Mouse (Mus musculus) liver, embryonic 14.5 days (tissue): ENCODE measurements around the gene Gphb5. TPM values are rescaled to one million over a fixed set of nuclear protein-coding genes. Genes with fewer than 3 reads are reported as not detected.

Experiments
- ATAC-seq: fragments of 200-750 bp; cut with Nextera tagmentation; 2 replicates; pipeline ENCODE4 v1.8.0; 2017; ENCODE audit warnings: moderate number of reproducible peaks, mild to moderate bottlenecking, moderate library complexity; ENCODE audit not compliant: insufficient read depth
- DNase-seq, 3 experiments: peaks; one replicate each; pipeline ENCODE4 v3.0.0-alpha.2; 2012 to 2013; ENCODE audit warnings: low read depth in 3 of 3, low spot score in 3 of 3
- H3K27ac ChIP-seq: fragments of 300-500 bp; sonication (generic); 2 replicates; pipeline ENCODE4 v1.5.1; 2014; ENCODE audit warnings: moderate library complexity, mild to moderate bottlenecking, control low read depth, inconsistent platforms
- H3K27me3 ChIP-seq: fragments of 300-500 bp; sonication (generic); 2 replicates; pipeline ENCODE4 v1.6.1; 2014; ENCODE audit warnings: mild to moderate bottlenecking, low read length, moderate library complexity; ENCODE audit not compliant: control insufficient read depth, insufficient read depth
- H3K36me3 ChIP-seq: fragments of 300-500 bp; sonication (generic); replicated peaks from 2 replicates; pipeline ENCODE4 v1.6.1; 2014; ENCODE audit warnings: low read depth; ENCODE audit not compliant: control insufficient read depth, insufficient read depth
- H3K4me1 ChIP-seq, 2 experiments: fragments of 200-500 bp in 1 of 2; fragments of 300-500 bp in 1 of 2; sonication (generic) in 1 of 2; replicated peaks; 2 replicates each; pipeline ENCODE4 v1.6.1; 2012 to 2014; ENCODE audit warnings: antibody characterized with exemption in 1 of 2, inconsistent platforms in 1 of 2, low read length in 1 of 2; ENCODE audit not compliant: control insufficient read depth in 2 of 2, insufficient read depth in 2 of 2
- H3K4me2 ChIP-seq: fragments of 300-500 bp; sonication (generic); 2 replicates; pipeline ENCODE4 v1.6.1; 2014; ENCODE audit warnings: low read depth, mild to moderate bottlenecking, control low read depth, moderate library complexity
- H3K4me3 ChIP-seq, 2 experiments: fragments of 200-500 bp in 1 of 2; fragments of 300-500 bp in 1 of 2; sonication (generic) in 1 of 2; 2 replicates each; pipeline ENCODE4 v1.5.1; 2012 to 2014; ENCODE audit warnings: low read depth in 2 of 2, low read length in 2 of 2, mild to moderate bottlenecking in 2 of 2, control low read depth in 1 of 2, inconsistent platforms in 1 of 2, moderate library complexity in 1 of 2; ENCODE audit not compliant: insufficient read depth in 1 of 2
- H3K9ac ChIP-seq: fragments of 300-500 bp; sonication (generic); replicated peaks from 2 replicates; pipeline ENCODE4 v1.6.1; 2014; ENCODE audit warnings: mild to moderate bottlenecking, control low read depth, moderate library complexity
- H3K9me3 ChIP-seq: fragments of 300-500 bp; sonication (generic); 2 replicates; pipeline ENCODE4 v1.6.1; 2016; ENCODE audit warnings: low read length, mixed read lengths; ENCODE audit not compliant: control insufficient read depth
- CTCF ChIP-seq: IDR thresholded peaks from 2 replicates; pipeline ENCODE4 v1.5.1; 2016; ENCODE audit warnings: antibody characterized with exemption, low read depth, control low read depth
- EP300 ChIP-seq: IDR thresholded peaks from 2 replicates; pipeline ENCODE4 v1.6.1; 2016; ENCODE audit warnings: antibody characterized with exemption, low read depth
- WGBS: fragments of 180-500 bp; shearing (Covaris S2); extraction: QIAGEN DNeasy Blood & Tissue Kit; methylation state at CpG from one replicate; pipeline ENCODE4 v1.1.7; 2014; ENCODE audit not compliant: insufficient replicate concordance; 5-methylcytosine and 5-hydroxymethylcytosine counted together
- polyA plus RNA-seq, 2 experiments: library from polyadenylated mRNA; depleted of rRNA in 1 of 2; stranded (reverse) in 1 of 2; unstranded in 1 of 2; fragments of >200 nt; fragmentation: Nextera tagmentation in 1 of 2; extraction: Ambion mirVana in 1 of 2; gene quantifications; 2 replicates each; pipeline versions ENCODE4 v1.2.1 to v1.2.3; 2012 to 2014

Gphb5 gene
- polyA plus RNA-seq, 2 experiments = not detected

GRCm38 (mm10) chr12:75453441-75453840 is 36.9 kb upstream of the Gphb5 start:
- H3K27me3 ChIP-seq = no peaks in the 10 kb centered on the region
- WGBS = 85% methylated on average over 6 of the region's 6 CpGs
- TF ChIP-seq EP300 (no peak), CTCF (no peak)
- H3K9ac ChIP-seq = no peak overlapping the region
- H3K36me3 ChIP-seq = peaks cover 8% of the 10 kb centered on the region
- no peak overlapping the region for H3K4me2 ChIP-seq
- no peaks in the 10 kb centered on the region for H3K9me3 ChIP-seq
- no peak overlapping the region for H3K27ac ChIP-seq
- no peak for DNase-seq
- no peak for ATAC-seq
- no peaks in the 10 kb centered on the region for H3K4me1 ChIP-seq
- H3K4me3 ChIP-seq = no peak overlapping the region

DNA sequence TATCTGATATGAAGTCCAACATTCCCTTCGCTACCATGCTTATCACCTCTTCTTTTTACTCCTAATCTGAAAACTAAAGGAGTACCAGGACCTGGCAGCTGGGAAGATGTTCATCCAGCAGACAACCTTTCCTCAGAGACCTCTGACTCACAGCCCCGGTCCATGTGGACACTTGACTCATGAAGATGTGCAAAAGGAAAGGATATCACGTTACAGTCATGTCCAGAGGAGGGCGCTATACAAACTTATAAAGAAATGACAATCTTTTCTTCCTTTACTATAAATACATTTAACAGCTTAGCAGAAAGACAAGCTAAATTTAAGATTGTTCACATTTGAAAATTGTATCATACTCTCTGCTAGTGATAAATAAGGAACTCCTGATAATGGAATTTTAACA is 36.4 kb upstream of the Gphb5 start:
- Histone ChIP-seq H3K4me3 (no peak overlapping the region), H3K4me2 (no peak overlapping the region), H3K4me1 (no peaks in the 10 kb centered on the region), H3K27me3 (no peaks in the 10 kb centered on the region), H3K9ac (no peak overlapping the region), H3K36me3 (peaks cover 8% of the 10 kb centered on the region), H3K9me3 (no peaks in the 10 kb centered on the region), H3K27ac (no peak overlapping the region)
- TF ChIP-seq CTCF (no peak; the same call in 1 of the 2 replicates), EP300 (no peak)
- 82% methylated on average over 4 of the region's 4 CpGs for WGBS
- ATAC-seq (no peak), DNase-seq (no peak)

GRCm38 (mm10) chr12:75450592-75450991 is 34.0 kb upstream of the Gphb5 start:
- Histone ChIP-seq H3K4me2 (no peak overlapping the region), H3K27me3 (no peaks in the 10 kb centered on the region), H3K36me3 (peaks cover 8% of the 10 kb centered on the region), H3K9ac (no peak overlapping the region), H3K9me3 (no peaks in the 10 kb centered on the region), H3K4me3 (no peak overlapping the region), H3K4me1 (no peaks in the 10 kb centered on the region), H3K27ac (no peak overlapping the region)
- no peak for TF ChIP-seq EP300
- TF ChIP-seq CTCF = no peak
- no peak for ATAC-seq
- WGBS = 93% methylated on average over 8 of the region's 8 CpGs
- no peak for DNase-seq

DNA sequence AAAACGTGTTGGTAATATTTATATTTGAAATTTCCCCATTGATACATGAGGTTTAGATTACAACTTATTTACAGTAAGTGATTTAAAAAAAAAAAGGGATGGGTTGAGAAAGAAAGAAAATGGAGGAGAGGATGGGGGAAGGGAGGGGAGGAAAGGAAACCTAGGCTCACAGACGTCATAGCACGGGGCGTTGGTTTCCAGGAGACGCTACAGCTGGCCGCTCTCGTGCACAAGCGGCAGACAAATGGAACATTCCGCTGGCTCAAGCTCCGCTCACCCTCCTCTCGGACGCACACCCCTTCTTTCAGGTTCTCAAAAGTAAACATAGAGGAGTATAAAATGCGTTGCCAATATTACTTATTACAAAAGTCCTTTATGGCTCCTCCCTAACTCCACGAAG is 33.4 kb upstream of the Gphb5 start:
- DNase-seq = no peak
- ATAC-seq = no peak
- WGBS = 85% methylated on average over 14 of the region's 14 CpGs

DNA sequence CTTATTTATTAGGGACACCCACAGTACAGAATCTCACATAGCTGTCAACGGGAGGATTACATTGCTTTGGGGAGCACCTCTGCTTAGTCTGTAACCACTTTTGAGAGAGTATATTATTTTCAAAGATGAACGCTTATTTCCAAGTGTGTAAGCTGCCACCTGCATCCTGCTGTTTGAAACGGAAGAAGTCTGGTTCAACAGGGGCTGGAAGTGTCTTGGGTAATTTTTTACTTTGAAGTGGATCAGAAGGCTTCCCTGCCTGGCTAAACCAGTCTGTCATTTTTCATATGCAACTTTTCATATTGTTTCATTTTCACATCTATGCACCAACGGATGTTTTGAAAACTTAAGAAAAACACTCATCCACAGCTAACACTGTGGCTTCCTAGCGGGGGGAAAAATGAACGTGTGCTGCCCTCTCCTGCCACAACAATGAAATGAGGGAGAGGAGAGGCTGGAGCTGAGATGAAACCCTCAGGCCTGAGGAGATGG is 32.9 kb upstream of the Gphb5 start:
- Histone ChIP-seq H3K9ac (no peak overlapping the region), H3K36me3 (peaks cover 8% of the 10 kb centered on the region), H3K4me2 (no peak overlapping the region), H3K27ac (no peak overlapping the region), H3K4me1 (no peaks in the 10 kb centered on the region), H3K9me3 (no peaks in the 10 kb centered on the region), H3K27me3 (no peaks in the 10 kb centered on the region), H3K4me3 (no peak overlapping the region)
- 54% methylated on average over 6 of the region's 6 CpGs for WGBS
- ATAC-seq = no peak
- TF ChIP-seq EP300 (no peak), CTCF (no peak)
- no peak for DNase-seq

More for the DNA sequence above, 33.4 kb upstream of the Gphb5 start:
- H3K27ac ChIP-seq = no peak overlapping the region
- H3K27me3 ChIP-seq = no peaks in the 10 kb centered on the region
- H3K9ac ChIP-seq = no peak overlapping the region
- H3K36me3 ChIP-seq = peaks cover 8% of the 10 kb centered on the region
- no peaks in the 10 kb centered on the region for H3K4me1 ChIP-seq
- H3K9me3 ChIP-seq = no peaks in the 10 kb centered on the region
- TF ChIP-seq CTCF = no peak
- TF ChIP-seq EP300 = no peak
- H3K4me3 ChIP-seq = no peak overlapping the region
- H3K4me2 ChIP-seq = no peak overlapping the region
